Mouse (Mus musculus): ENCODE results near the gene Ssr2.

DNA sequence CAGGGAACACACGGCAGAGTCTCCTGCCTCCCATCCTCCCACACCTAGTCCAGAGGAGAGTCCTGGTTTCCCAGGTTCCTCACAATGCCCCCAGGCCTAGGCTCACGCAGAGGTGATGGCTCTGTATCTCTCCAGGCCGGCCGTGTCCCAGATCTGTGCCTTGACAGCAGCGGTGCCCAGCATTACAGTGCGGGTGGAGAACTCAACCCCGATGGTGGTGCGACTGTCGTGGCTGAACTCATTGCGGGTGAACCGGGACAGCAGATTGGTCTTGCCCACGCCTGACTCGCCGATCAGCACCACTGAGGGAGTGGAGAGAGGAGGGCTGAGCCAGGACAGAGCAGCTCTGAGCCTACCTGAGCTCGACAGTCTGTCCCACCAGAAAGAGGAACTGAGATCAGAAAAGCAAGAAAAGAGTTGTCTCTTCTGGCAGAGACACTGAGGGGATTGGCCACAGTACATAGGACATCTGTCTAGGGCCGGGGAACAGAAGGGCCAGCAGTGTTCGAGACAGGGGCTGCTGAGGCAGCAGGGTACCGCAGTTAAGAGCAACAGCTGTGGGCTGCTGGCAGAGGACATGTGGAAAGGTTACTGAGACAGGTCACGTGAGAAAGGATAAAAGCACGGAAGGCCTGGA lies 30.6 kb upstream of the Ssr2 start:
- TF ChIP-seq TAL1 (IDR thresholded peaks at IDR 0.05; ENCODE audit: low read length) (no peak), GATA1 (IDR thresholded peaks at IDR 0.05; ENCODE audit: low read length) (no peak)
